ENCODE assay signal across 25 mouse cellular contexts in genomic region chr11:85116084-85116844, GRCm38 (mm10). TPM values are rescaled to one million over a fixed set of nuclear protein-coding genes. Genes with fewer than 3 reads are reported as not detected.
DNase-seq lines count a peak whose midpoint lies in the region; ATAC-seq lines count a peak whose summit lies in the region.
"Had no signal": no experiment of that assay in that cellular context is flagged by ENCODE, and none has a peak within 500 bp of the region (broad histone marks: within the 10 kb centered on the region; RNA-seq: fewer than 3 reads in every experiment).

No protein-coding gene starts in this region.

- no peak for DNase-seq in heart, embryonic 10.5 days (ENCODE audit: low spot score)
- peak; percentile 79 for DNase-seq in c-Kit-negative CD71-positive TER-119-positive erythroid progenitor cells, embryonic 14.5 days (ENCODE audit: low read depth, low spot score)
- DNase-seq in liver, embryonic 11.5 days (ENCODE audit: low spot score): no peak
- no peak for DNase-seq in right cerebral cortex, postnatal 14 days
- no peak for DNase-seq in lung, postnatal 10 days
- no peak for DNase-seq in left cerebral cortex, adult 18-20 months (ENCODE audit: low spot score in 2 of 2)
- DNase-seq: adrenal gland, adult 8-10 months; cerebellum, adult 8-10 months; gastrocnemius, postnatal 10 days; heart, adult 2 months; heart, postnatal 10 days; layer of hippocampus, postnatal 36 days; lung, embryonic 14.5 days; thymus, adult 18-20 months had no signal

- no peak overlapping the region for H3K9ac ChIP-seq in heart, embryonic 12.5 days
- peak overlapping the region; percentile 30; the same call in 1 of the 2 replicates for H3K9ac ChIP-seq in liver, embryonic 11.5 days (ENCODE audit: low read depth, low read length)
- H3K9ac ChIP-seq: embryonic facial prominence, embryonic 13.5 days; hindbrain, embryonic 12.5 days; lung, embryonic 14.5 days; neural tube, embryonic 12.5 days had no signal

- ATAC-seq in heart, embryonic 12.5 days (ENCODE audit: insufficient number of reproducible peaks, low FRiP score): 0 out of 2 replicates have a peak, but pooled peaks have one; percentile 59
- ATAC-seq in liver, embryonic 11.5 days (replicated peaks; ENCODE audit: low FRiP score): peak; percentile 97
- peak; percentile 100 for ATAC-seq in megakaryocyte-erythroid progenitor cell, adult 5-6 weeks (replicated peaks; ENCODE audit: low FRiP score, low TSS enrichment, poor library complexity, severe bottlenecking)

- WGBS in heart, embryonic 12.5 days: 75% methylated on average over 3 of the region's 3 CpGs
- WGBS in heart, embryonic 10.5 days: 81% methylated on average over 3 of the region's 3 CpGs
- WGBS in liver, embryonic 11.5 days: 51% methylated on average over 3 of the region's 3 CpGs

- peaks cover 3% of the 10 kb centered on the region; the same call in 1 of the 2 replicates for H3K36me3 ChIP-seq in heart, embryonic 12.5 days
- H3K36me3 ChIP-seq in heart, embryonic 10.5 days: peaks cover 2% of the 10 kb centered on the region; the same call in 1 of the 2 replicates
- peaks cover under 1% of the 10 kb centered on the region; the same call in 1 of the 2 replicates for H3K36me3 ChIP-seq in liver, embryonic 11.5 days (ENCODE audit: control insufficient read depth, insufficient read depth, low read length)

- H3K4me1 ChIP-seq in heart, embryonic 12.5 days (replicated peaks): peaks cover 8% of the 10 kb centered on the region
- no peaks in the 10 kb centered on the region for H3K4me1 ChIP-seq in heart, embryonic 10.5 days
- H3K4me1 ChIP-seq in liver, embryonic 11.5 days (replicated peaks; ENCODE audit: control insufficient read depth, insufficient read depth, low read length): peaks cover 20% of the 10 kb centered on the region
- H3K4me1 ChIP-seq: embryonic facial prominence, embryonic 13.5 days; hindbrain, embryonic 12.5 days; limb, embryonic 10.5 days; neural tube, embryonic 12.5 days had no signal

- no peaks in the 10 kb centered on the region for H3K27me3 ChIP-seq in heart, embryonic 12.5 days (replicated peaks)
- H3K27me3 ChIP-seq in heart, embryonic 10.5 days (ENCODE audit: insufficient read depth, poor library complexity, severe bottlenecking): no peaks in the 10 kb centered on the region
- H3K27me3 ChIP-seq in liver, embryonic 11.5 days (replicated peaks; ENCODE audit: control insufficient read depth, insufficient read depth, low read length): no peaks in the 10 kb centered on the region
- H3K27me3 ChIP-seq: CH12.LX; embryonic facial prominence, embryonic 13.5 days; hindbrain, embryonic 12.5 days; neural tube, embryonic 12.5 days had no signal

- H3K9me3 ChIP-seq in heart, embryonic 12.5 days (replicated peaks): no peaks in the 10 kb centered on the region
- no peaks in the 10 kb centered on the region for H3K9me3 ChIP-seq in heart, embryonic 10.5 days
- no peaks in the 10 kb centered on the region for H3K9me3 ChIP-seq in liver, embryonic 11.5 days (ENCODE audit: control insufficient read depth, low read length)
- H3K9me3 ChIP-seq: embryonic facial prominence, embryonic 13.5 days; hindbrain, embryonic 12.5 days; limb, embryonic 10.5 days; neural tube, embryonic 12.5 days had no signal

- no peak overlapping the region for H3K4me2 ChIP-seq in heart, embryonic 12.5 days
- peak overlapping the region; percentile 17 for H3K4me2 ChIP-seq in liver, embryonic 11.5 days
- H3K4me2 ChIP-seq: embryonic facial prominence, embryonic 13.5 days; hindbrain, embryonic 12.5 days; lung, embryonic 14.5 days; neural tube, embryonic 12.5 days had no signal

- H3K4me3 ChIP-seq in heart, embryonic 12.5 days: no peak overlapping the region
- no peak overlapping the region for H3K4me3 ChIP-seq in heart, embryonic 10.5 days
- no peak overlapping the region for H3K4me3 ChIP-seq in liver, embryonic 11.5 days (ENCODE audit: low read depth, low read length)
- H3K4me3 ChIP-seq: embryonic facial prominence, embryonic 13.5 days; heart, adult 2 months; hindbrain, embryonic 12.5 days; limb, embryonic 10.5 days; neural tube, embryonic 12.5 days had no signal

- H3K27ac ChIP-seq in heart, embryonic 12.5 days (ENCODE audit: poor library complexity, severe bottlenecking): no peak overlapping the region
- H3K27ac ChIP-seq in heart, embryonic 10.5 days: no peak overlapping the region
- peak overlapping the region; percentile 65 for H3K27ac ChIP-seq in liver, embryonic 11.5 days (ENCODE audit: low read depth, low read length)
- H3K27ac ChIP-seq: embryonic facial prominence, embryonic 13.5 days; heart, adult 2 months; hindbrain, embryonic 12.5 days; limb, embryonic 10.5 days; neural tube, embryonic 12.5 days had no signal

RNA-seq across cellular contexts. Expression of gene Usp32, which starts 23.7 kb away (rescaled TPM):
- polyA plus RNA-seq in heart, embryonic 12.5 days (2016; fragmentation: Nextera tagmentation; extraction: Ambion mirVana): 5.3 and 5.4 TPM in 2 replicates
- 4.3 and 5.0 TPM in 2 replicates for polyA plus RNA-seq in heart, embryonic 10.5 days (2016; fragmentation: Nextera tagmentation; extraction: Ambion mirVana)
- 7.9 and 10.9 TPM in 2 replicates for polyA plus RNA-seq in liver, embryonic 11.5 days (2014; fragmentation: Nextera tagmentation; extraction: Ambion mirVana)
- 34.2 and 53.4 TPM in 2 replicates for total RNA-seq in megakaryocyte-erythroid progenitor cell, adult 5-6 weeks (2014; fragmentation: Nextera tagmentation)
- 17.2 and 31.9 TPM in 2 replicates for total RNA-seq in megakaryocyte-erythroid progenitor cell, adult 5-6 weeks (2017)
- total RNA-seq in left cerebral cortex, adult 18-20 months (2021): 100 to 1,000 TPM; 116 to 119 TPM

RNA-seq across cellular contexts. Expression of gene 1700125H20Rik, which starts 53.9 kb away (rescaled TPM):
- not detected in 2 replicates for polyA plus RNA-seq in heart, embryonic 12.5 days (2016; fragmentation: Nextera tagmentation; extraction: Ambion mirVana)
- polyA plus RNA-seq in heart, embryonic 10.5 days (2016; fragmentation: Nextera tagmentation; extraction: Ambion mirVana): not detected in 2 replicates
- 0.26 TPM in 1 of 2 replicates, not detected in the other for polyA plus RNA-seq in liver, embryonic 11.5 days (2014; fragmentation: Nextera tagmentation; extraction: Ambion mirVana)
- total RNA-seq in megakaryocyte-erythroid progenitor cell, adult 5-6 weeks (2014; fragmentation: Nextera tagmentation): not detected in 2 replicates
- total RNA-seq in megakaryocyte-erythroid progenitor cell, adult 5-6 weeks (2017): not detected in 2 replicates
- total RNA-seq in left cerebral cortex, adult 18-20 months (2021): not detected
- total RNA-seq: gastrocnemius, postnatal 10 days; heart, adult 2 months; heart, postnatal 10 days; layer of hippocampus, postnatal 36 days had no signal
- polyA plus RNA-seq: forebrain, embryonic 11.5 days; heart, adult 2 months; intestine, embryonic 14.5 days; kidney, embryonic 16.5 days; spleen, adult 2 months had no signal
